Mouse (Mus musculus): ENCODE measurements around the gene Cpz. TPM values are rescaled to one million over a fixed set of nuclear protein-coding genes. Genes with fewer than 3 reads are reported as not detected.

The Cpz gene
- polyA plus RNA-seq, 1 experiment from 2014 or later = 1.7 TPM

DNA sequence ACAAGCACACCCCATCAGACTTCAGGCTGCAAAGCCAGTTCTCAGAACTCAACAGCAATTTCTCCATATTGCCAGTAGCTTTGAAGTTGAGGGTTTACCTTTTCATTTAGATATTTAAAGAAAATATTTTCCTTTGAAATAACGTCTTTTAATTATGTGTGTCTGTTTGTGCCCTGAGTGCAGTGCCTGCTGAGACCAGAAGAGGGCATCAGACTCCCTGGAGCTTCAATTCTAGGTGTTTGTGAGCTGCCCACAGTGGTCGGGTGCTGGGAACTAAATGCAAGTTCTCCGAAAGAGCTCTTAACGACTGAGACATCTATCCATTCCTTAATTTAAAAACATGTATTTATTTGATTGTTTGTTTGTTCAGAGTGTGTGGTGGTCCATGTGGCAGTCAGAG is 65.7 kb downstream of the Cpz start:
- Histone ChIP-seq H3K36me3 (ENCODE audit: control insufficient read depth, insufficient read depth) (no peaks in the 10 kb centered on the region), H3K27me3 (ENCODE audit: control insufficient read depth, insufficient read depth, low read depth, low read length) (no peaks in the 10 kb centered on the region), H3K9ac (ENCODE audit: low read depth, low read length) (no peak overlapping the region), H3K4me3 (ENCODE audit: low read depth, low read length) (no peak overlapping the region), H3K4me2 (ENCODE audit: low read depth, low read length) (no peak overlapping the region), H3K9me3 (replicated peaks; ENCODE audit: control insufficient read depth, low read length) (no peaks in the 10 kb centered on the region), H3K27ac (ENCODE audit: low read length) (no peak overlapping the region), H3K4me1 (ENCODE audit: control insufficient read depth, low read depth, low read length) (no peaks in the 10 kb centered on the region)
- 60% methylated on average over 4 of the region's 4 CpGs for WGBS (ENCODE audit: insufficient replicate concordance)
- no peak for ATAC-seq (ENCODE audit: low read depth)

DNA sequence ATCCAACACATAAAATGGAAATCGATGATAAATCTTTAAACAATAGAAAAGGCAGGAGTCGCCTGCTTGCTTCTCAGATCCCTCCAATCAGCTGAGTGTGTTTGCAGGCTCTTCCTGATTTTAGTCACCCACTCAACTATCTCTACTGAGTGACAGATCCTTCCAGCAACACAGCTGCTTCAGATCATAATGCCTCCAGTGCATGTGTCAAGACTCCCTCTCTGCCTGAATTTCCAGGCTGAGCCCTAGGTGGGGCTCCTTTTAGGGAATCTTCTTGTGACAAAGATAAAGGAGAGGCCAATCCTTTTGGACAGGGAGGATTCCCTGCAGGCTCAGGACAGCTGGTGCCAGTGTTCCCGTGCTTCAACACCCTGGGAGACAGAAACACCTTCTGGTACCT is 67.2 kb downstream of the Cpz start:
- ATAC-seq (ENCODE audit: low read depth) = no peak
- WGBS (ENCODE audit: insufficient replicate concordance) = 36% methylated on average over 3 of the region's 3 CpGs
- Histone ChIP-seq H3K4me1 (ENCODE audit: control insufficient read depth, low read depth, low read length) (no peaks in the 10 kb centered on the region), H3K9ac (ENCODE audit: low read depth, low read length) (no peak overlapping the region), H3K36me3 (ENCODE audit: control insufficient read depth, insufficient read depth) (no peaks in the 10 kb centered on the region), H3K27me3 (ENCODE audit: control insufficient read depth, insufficient read depth, low read depth, low read length) (no peaks in the 10 kb centered on the region), H3K27ac (ENCODE audit: low read length) (no peak overlapping the region), H3K9me3 (replicated peaks; ENCODE audit: control insufficient read depth, low read length) (no peaks in the 10 kb centered on the region), H3K4me3 (ENCODE audit: low read depth, low read length) (no peak overlapping the region), H3K4me2 (ENCODE audit: low read depth, low read length) (no peak overlapping the region)

GRCm38 (mm10) chr5:35457364-35457763 is 68.1 kb downstream of the Cpz start:
- 63% methylated on average over 7 of the region's 7 CpGs for WGBS (ENCODE audit: insufficient replicate concordance)
- Histone ChIP-seq H3K9me3 (replicated peaks; ENCODE audit: control insufficient read depth, low read length) (no peaks in the 10 kb centered on the region), H3K4me3 (ENCODE audit: low read depth, low read length) (no peak overlapping the region), H3K27ac (ENCODE audit: low read length) (no peak overlapping the region), H3K9ac (ENCODE audit: low read depth, low read length) (no peak overlapping the region), H3K27me3 (ENCODE audit: control insufficient read depth, insufficient read depth, low read depth, low read length) (no peaks in the 10 kb centered on the region), H3K4me1 (ENCODE audit: control insufficient read depth, low read depth, low read length) (no peaks in the 10 kb centered on the region), H3K4me2 (ENCODE audit: low read depth, low read length) (no peak overlapping the region), H3K36me3 (ENCODE audit: control insufficient read depth, insufficient read depth) (no peaks in the 10 kb centered on the region)
- ATAC-seq (ENCODE audit: low read depth) = no peak

DNA sequence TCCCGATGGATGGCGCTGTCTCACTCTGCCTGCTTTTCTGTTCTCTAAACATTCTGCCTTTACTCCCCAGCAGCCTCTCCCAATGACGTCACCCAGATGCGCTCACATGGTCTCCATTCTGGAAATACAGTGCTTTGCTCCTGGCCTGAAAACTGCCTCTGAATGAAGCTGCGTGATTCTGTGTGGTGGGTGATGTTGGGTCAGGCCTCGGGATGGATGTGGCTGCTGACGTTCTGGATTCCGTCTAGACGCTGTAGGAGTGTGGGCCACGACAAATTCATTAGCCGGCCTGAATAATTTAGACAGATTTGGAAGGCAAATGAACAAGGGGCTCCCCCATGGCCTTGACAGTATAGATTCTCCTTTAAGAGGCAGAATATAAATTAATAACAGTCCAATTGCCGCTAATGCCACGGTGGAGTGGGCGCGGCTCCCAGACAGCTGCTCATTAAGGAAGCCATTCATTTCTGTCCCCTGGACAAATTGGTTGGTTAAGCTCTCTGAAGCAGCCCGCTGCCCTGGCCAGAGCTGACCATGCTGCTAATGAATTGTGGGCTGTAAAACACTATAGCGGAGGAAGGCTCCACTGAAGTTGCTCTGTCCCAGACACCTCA is 71.2 kb downstream of the Cpz start:
- no peaks in the 10 kb centered on the region for H3K36me3 ChIP-seq (ENCODE audit: control insufficient read depth, insufficient read depth)
- no peaks in the 10 kb centered on the region for H3K4me1 ChIP-seq (ENCODE audit: control insufficient read depth, low read depth, low read length)
- H3K4me2 ChIP-seq (ENCODE audit: low read depth, low read length) = no peak overlapping the region
- H3K9me3 ChIP-seq (replicated peaks; ENCODE audit: control insufficient read depth, low read length) = no peaks in the 10 kb centered on the region
- H3K4me3 ChIP-seq (ENCODE audit: low read depth, low read length) = no peak overlapping the region
- H3K27me3 ChIP-seq (ENCODE audit: control insufficient read depth, insufficient read depth, low read depth, low read length) = no peaks in the 10 kb centered on the region
- no peak for ATAC-seq (ENCODE audit: low read depth)
- no peak overlapping the region for H3K9ac ChIP-seq (ENCODE audit: low read depth, low read length)
- 46% methylated on average over 17 of the region's 17 CpGs for WGBS (ENCODE audit: insufficient replicate concordance)
- H3K27ac ChIP-seq (ENCODE audit: low read length) = no peak overlapping the region

Other genes starting within 250 kb of the Cpz start
- gene Adra2c, start 247.4 kb downstream of the Cpz start, polyA plus RNA-seq (2015; fragmentation: Nextera tagmentation; extraction: Ambion mirVana) = not detected in 2 replicates
- not detected in 2 replicates for gene Hmx1, start 136.6 kb downstream of the Cpz start, polyA plus RNA-seq (2015; fragmentation: Nextera tagmentation; extraction: Ambion mirVana)
- gene Trmt44, start 49.4 kb upstream of the Cpz start, polyA plus RNA-seq (2015; fragmentation: Nextera tagmentation; extraction: Ambion mirVana) = 2.2 and 2.4 TPM in 2 replicates
- 4.3 and 4.4 TPM in 2 replicates for gene Acox3, start 57.3 kb upstream of the Cpz start, polyA plus RNA-seq (2015; fragmentation: Nextera tagmentation; extraction: Ambion mirVana)
- gene Htra3, start 154.1 kb upstream of the Cpz start, polyA plus RNA-seq (2015; fragmentation: Nextera tagmentation; extraction: Ambion mirVana) = 1.7 and 2.9 TPM in 2 replicates
- gene Sh3tc1, start 214.3 kb upstream of the Cpz start, polyA plus RNA-seq (2015; fragmentation: Nextera tagmentation; extraction: Ambion mirVana) = 2.6 and 3.2 TPM in 2 replicates
- 0.20 and 0.45 TPM in 2 replicates for gene Ablim2, start 232.2 kb upstream of the Cpz start, polyA plus RNA-seq (2015; fragmentation: Nextera tagmentation; extraction: Ambion mirVana)

All from liver, embryonic 16.5 days (tissue).